Mouse (Mus musculus) heart, adult 2 months (tissue): ENCODE results near the gene Zfp688. TPM values are rescaled to one million over a fixed set of nuclear protein-coding genes. Genes with fewer than 3 reads are reported as not detected.
"Not testable (repeated sequence)": the region's sequence is repeated elsewhere in the genome, so short reads cannot be mapped to it uniquely, and the experiment has no call there.

Experiments used
- DNase-seq, 2 experiments: peaks; one replicate each; pipeline ENCODE4 v3.0.0; 2021
- H3K27ac ChIP-seq: fragments of 200-600 bp; 2 replicates; pipeline ENCODE4 v1.8.1; 2022
- H3K27me3 ChIP-seq: fragments of 200-500 bp; 2 replicates; pipeline ENCODE4 v1.6.1; 2012; ENCODE audit warnings: mild to moderate bottlenecking, low read length, inconsistent platforms, mixed read lengths; ENCODE audit not compliant: control insufficient read depth, insufficient read depth
- H3K36me3 ChIP-seq: fragments of 200-500 bp; 2 replicates; pipeline ENCODE4 v1.6.1; 2012; ENCODE audit warnings: low read length, inconsistent platforms; ENCODE audit not compliant: control insufficient read depth, insufficient read depth
- H3K4me1 ChIP-seq: fragments of 200-500 bp; 2 replicates; pipeline ENCODE4 v1.6.1; 2011; ENCODE audit warnings: low read length; ENCODE audit not compliant: control insufficient read depth, insufficient read depth
- H3K4me3 ChIP-seq: fragments of 200-600 bp; 2 replicates; pipeline ENCODE4 v1.8.1; 2022
- H3K79me2 ChIP-seq: fragments of 200-500 bp; replicated peaks from 2 replicates; pipeline ENCODE4 v1.6.1; 2012; ENCODE audit warnings: mild to moderate bottlenecking, inconsistent platforms, low read length, moderate library complexity, mixed read lengths; ENCODE audit not compliant: control insufficient read depth, insufficient read depth
- H3K9ac ChIP-seq: fragments of 200-500 bp; 2 replicates; pipeline ENCODE4 v1.6.1; 2012; ENCODE audit warnings: low read depth, mild to moderate bottlenecking, control low read depth, inconsistent platforms, low read length, mixed read lengths
- CTCF ChIP-seq: fragments of 200-600 bp; IDR thresholded peaks from 2 replicates; pipeline ENCODE4 v1.8.1; 2022; ENCODE audit warnings: antibody characterized with exemption, mild to moderate bottlenecking, moderate library complexity
- EP300 ChIP-seq: fragments of 200-500 bp; IDR thresholded peaks from 2 replicates; pipeline ENCODE4 v1.6.1; 2011; ENCODE audit warnings: low read depth, low read length, control low read depth; ENCODE audit not compliant: insufficient read depth
- POLR2A ChIP-seq: fragments of 200-500 bp; IDR thresholded peaks from 2 replicates; pipeline ENCODE4 v1.6.1; 2011; ENCODE audit warnings: mild to moderate bottlenecking, low read depth, low read length, control low read depth; ENCODE audit not compliant: insufficient read depth
- WGBS: fragments of 180-500 bp; shearing (Covaris S2); methylation state at CpG from one replicate; pipeline ENCODE4 v1.1.7; 2018; 5-methylcytosine and 5-hydroxymethylcytosine counted together
- intact Hi-C: fragments of 180-260 bp; cut with DNase I; formaldehyde crosslinking; loops from one replicate; pipeline ENCODE4 v1.15.1; 2025
- long read RNA-seq: library from polyadenylated mRNA; stranded (forward); transcript quantifications from one replicate; pipeline ENCODE4 v2.0.0, GENCODE M21; 2021
- polyA plus RNA-seq: library from polyadenylated mRNA; depleted of rRNA; stranded (reverse); fragments of >200 nt; gene quantifications from 2 replicates; pipeline ENCODE4 v1.2.3, GENCODE M21; 2012; rRNA removed
- total RNA-seq, 2 experiments: library from RNA; stranded (reverse); gene quantifications; 2 replicates each; pipeline ENCODE4 v1.2.3; 2021

Gene Zfp688
- total RNA-seq (1 to 10 TPM; 3.3 to 3.8 TPM), polyA plus RNA-seq (4.9 and 8.1 TPM in 2 replicates)
- long read RNA-seq, partial matches to known transcripts, result 0 of 3 reads
- long read RNA-seq, other reads (novel, unspliced or antisense), result 1 of 3 reads

- peak; percentile 84 for TF ChIP-seq EP300
- TF ChIP-seq POLR2A, result peak; percentile 87
- peak; percentile 47 for TF ChIP-seq CTCF
- intact Hi-C loops, result loop anchor here (2.0 kb wide), 2 partner anchors 25 to 49 kb away; no protein-coding TSS in a partner anchor
These were observed at the start of gene Zfp688 for GRCm38 (mm10) chr7:127421388-127422191. Gene Zfp688, minus strand, starts transcription at chr7:127422068.

GRCm38 (mm10) chr7:127471646-127472010, 49.8 kb upstream of the Zfp688 start:
- Histone ChIP-seq H3K36me3 (peaks cover 12% of the 10 kb centered on the region), H3K4me1 (peaks cover 5% of the 10 kb centered on the region), H3K9ac (peak overlapping the region; percentile 90), H3K79me2 (peaks cover 2% of the 10 kb centered on the region; the same call in 1 of the 2 replicates), H3K27ac (peak overlapping the region; percentile 95), H3K27me3 (no peaks in the 10 kb centered on the region), H3K4me3 (peak overlapping the region; percentile 69)
- intact Hi-C loops, result loop anchor here (2.0 to 5.0 kb wide), 2 partner anchors 49 to 79 kb away; partner anchors contain the start of genes E430018J23Rik and Zfp688
- 1% methylated on average over 24 of the region's 25 CpGs for WGBS
- DNase-seq, result peak in 1 of 2 experiments; percentile 78
- TF ChIP-seq CTCF, result peak; percentile 40
- no peak for TF ChIP-seq POLR2A
- no peak for TF ChIP-seq EP300

More at GRCm38 (mm10) chr7:127421388-127422191, at the start of gene Zfp688:
- Histone ChIP-seq H3K9ac (peak within 1 kb of the TSS; percentile 73), H3K4me1 (peaks cover 6% of the 10 kb centered on the region), H3K79me2 (no peaks in the 10 kb centered on the region), H3K27ac (peak within 1 kb of the TSS; percentile 87), H3K36me3 (no peaks in the 10 kb centered on the region), H3K4me3 (peak within 1 kb of the TSS; percentile 83), H3K27me3 (no peaks in the 10 kb centered on the region)
- DNase-seq, result peak; percentile 97 to 98
- WGBS, result 2% methylated on average over 48 of the region's 48 CpGs

- under 1% methylated on average over 46 of the region's 46 CpGs for WGBS
- Histone ChIP-seq H3K36me3 (peaks cover 11% of the 10 kb centered on the region), H3K4me3 (peak overlapping the region; percentile 69), H3K27ac (peak overlapping the region; percentile 95), H3K27me3 (no peaks in the 10 kb centered on the region), H3K9ac (peak overlapping the region; percentile 90), H3K79me2 (peaks cover 2% of the 10 kb centered on the region; the same call in 1 of the 2 replicates), H3K4me1 (peaks cover 5% of the 10 kb centered on the region)
- intact Hi-C loops, result loop anchor here (1.0 to 5.0 kb wide), 3 partner anchors 22 to 79 kb away; partner anchors contain the start of genes E430018J23Rik, Zfp688 and Zfp689
- peak; percentile 88 to 95 for DNase-seq
- TF ChIP-seq POLR2A (peak; percentile 75), CTCF (no peak), EP300 (peak; percentile 70)
These were observed 49.1 kb upstream of the Zfp688 start for GRCm38 (mm10) chr7:127470743-127471645.

GRCm38 (mm10) chr7:127470011-127470715, 48.3 kb upstream of the Zfp688 start:
- intact Hi-C loops, result loop anchor here (1.0 to 5.0 kb wide), 3 partner anchors 21 to 78 kb away; partner anchors contain the start of genes E430018J23Rik, Zfp688 and Zfp689
- TF ChIP-seq POLR2A (no peak), EP300 (no peak), CTCF (no peak)
- H3K4me3 ChIP-seq, result peak overlapping the region; percentile 69
- H3K36me3 ChIP-seq, result peaks cover 11% of the 10 kb centered on the region
- no peaks in the 10 kb centered on the region for H3K27me3 ChIP-seq
- WGBS, result 8% methylated on average over 10 of the region's 10 CpGs
- peaks cover 5% of the 10 kb centered on the region for H3K4me1 ChIP-seq
- H3K79me2 ChIP-seq, result peaks cover 2% of the 10 kb centered on the region; the same call in 1 of the 2 replicates
- peak in 1 of 2 experiments; percentile 42 for DNase-seq
- H3K27ac ChIP-seq, result peak overlapping the region; percentile 95
- peak overlapping the region; percentile 65 for H3K9ac ChIP-seq

GRCm38 (mm10) chr7:127466606-127467005, 44.7 kb upstream of the Zfp688 start:
- H3K9ac ChIP-seq, result no peak overlapping the region
- H3K27ac ChIP-seq, result no peak overlapping the region
- WGBS, result 85% methylated on average over 4 of the region's 4 CpGs
- H3K79me2 ChIP-seq, result no peaks in the 10 kb centered on the region
- DNase-seq, result no peak
- peaks cover 5% of the 10 kb centered on the region for H3K36me3 ChIP-seq
- H3K4me1 ChIP-seq, result peaks cover 2% of the 10 kb centered on the region; the same call in 1 of the 2 replicates
- TF ChIP-seq POLR2A, result no peak
- no peak for TF ChIP-seq CTCF
- TF ChIP-seq EP300, result no peak
- intact Hi-C loops, result no loop called here
- H3K27me3 ChIP-seq, result no peaks in the 10 kb centered on the region
- H3K4me3 ChIP-seq, result no peak overlapping the region

GRCm38 (mm10) chr7:127465670-127466069, 43.8 kb upstream of the Zfp688 start:
- intact Hi-C loops, DNase-seq, H3K27ac ChIP-seq, H3K27me3 ChIP-seq, H3K4me1 ChIP-seq, H3K36me3 ChIP-seq, H3K4me3 ChIP-seq, H3K9ac ChIP-seq, H3K79me2 ChIP-seq: not testable (repeated sequence)
- WGBS, result 93% methylated on average over 2 of the region's 2 CpGs
